Mouse (Mus musculus) spleen, adult 2 months (tissue): ENCODE measurements around the gene Anks3. TPM values are rescaled to one million over a fixed set of nuclear protein-coding genes. Genes with fewer than 3 reads are reported as not detected.

ENCODE experiments used
- DNase-seq, 2 experiments: peaks; one replicate each; pipeline versions ENCODE4 v3.0.0 to v3.0.0-alpha.2; 2012 to 2021; ENCODE audit warnings: low spot score in 2 of 2, low read depth in 1 of 2
- H3K27ac ChIP-seq: fragments of 200-500 bp; 2 replicates; pipeline ENCODE4 v1.5.1; 2012; ENCODE audit warnings: low read length, inconsistent platforms; ENCODE audit not compliant: insufficient read depth
- H3K27me3 ChIP-seq: fragments of 200-500 bp; 2 replicates; pipeline ENCODE4 v1.6.1; 2012; ENCODE audit warnings: mild to moderate bottlenecking, moderate library complexity, low read length, inconsistent platforms; ENCODE audit not compliant: control insufficient read depth, insufficient read depth
- H3K36me3 ChIP-seq: fragments of 200-500 bp; 2 replicates; pipeline ENCODE4 v1.6.1; 2012; ENCODE audit warnings: mild to moderate bottlenecking, low read length, inconsistent platforms; ENCODE audit not compliant: control insufficient read depth, insufficient read depth
- H3K4me1 ChIP-seq: fragments of 200-500 bp; 2 replicates; pipeline ENCODE4 v1.6.1; 2011; ENCODE audit warnings: inconsistent platforms; ENCODE audit not compliant: control insufficient read depth, insufficient read depth, insufficient read length
- H3K4me3 ChIP-seq: fragments of 200-500 bp; 2 replicates; pipeline ENCODE4 v1.5.1; 2011; ENCODE audit warnings: mild to moderate bottlenecking, inconsistent platforms; ENCODE audit not compliant: insufficient read depth, insufficient read length; ENCODE audit errors: extremely low read depth
- CTCF ChIP-seq: fragments of 200-500 bp; IDR thresholded peaks from 2 replicates; pipeline ENCODE4 v1.5.1; 2011; ENCODE audit warnings: mild to moderate bottlenecking, inconsistent platforms; ENCODE audit not compliant: insufficient read depth, insufficient read length, insufficient replicate concordance; ENCODE audit errors: extremely low read depth
- POLR2A ChIP-seq: fragments of 200-500 bp; IDR thresholded peaks from 2 replicates; pipeline ENCODE4 v1.6.1; 2011; ENCODE audit warnings: low read depth, low read length, inconsistent platforms
- WGBS: fragments of 180-500 bp; shearing (Covaris S2); methylation state at CpG from one replicate; pipeline ENCODE4 v1.1.7; 2018; 5-methylcytosine and 5-hydroxymethylcytosine counted together
- polyA plus RNA-seq: library from polyadenylated mRNA; depleted of rRNA; stranded (reverse); fragments of >200 nt; gene quantifications from 2 replicates; pipeline ENCODE4 v1.2.3, GENCODE M21; 2012

The Anks3 gene
- polyA plus RNA-seq, 1 experiment: 51.5 TPM

GRCm38 (mm10) chr16:4965392-4966129, 1.6 kb upstream of the Anks3 start:
- TF ChIP-seq CTCF (no peak), POLR2A (no peak)
- Histone ChIP-seq H3K36me3 (no peaks in the 10 kb centered on the region), H3K27me3 (no peaks in the 10 kb centered on the region), H3K27ac (no peak overlapping the region), H3K4me3 (no peak overlapping the region), H3K4me1 (peaks cover 22% of the 10 kb centered on the region; the same call in 1 of the 2 replicates)
- 92% methylated on average over 8 of the region's 8 CpGs for WGBS
- no peak for DNase-seq

- Histone ChIP-seq H3K4me1 (peaks cover 26% of the 10 kb centered on the region; the same call in 1 of the 2 replicates), H3K27me3 (no peaks in the 10 kb centered on the region)
- TF ChIP-seq POLR2A (no peak), CTCF (no peak)
These were observed 856 bp upstream of the Anks3 start for GRCm38 (mm10) chr16:4964731-4965391.

GRCm38 (mm10) chr16:4963346-4963745, 659 bp downstream of the Anks3 start:
- TF ChIP-seq CTCF (no peak), POLR2A (no peak)
- no peak for DNase-seq
- Histone ChIP-seq H3K27me3 (no peaks in the 10 kb centered on the region), H3K27ac (no peak overlapping the region), H3K36me3 (no peaks in the 10 kb centered on the region), H3K4me1 (peaks cover 14% of the 10 kb centered on the region; the same call in 1 of the 2 replicates), H3K4me3 (peak overlapping the region; percentile 19)
- WGBS: 42% methylated on average over 9 of the region's 9 CpGs

More at GRCm38 (mm10) chr16:4964731-4965391, 856 bp upstream of the Anks3 start:
- WGBS: 8% methylated on average over 13 of the region's 13 CpGs
- no peaks in the 10 kb centered on the region for H3K36me3 ChIP-seq
- DNase-seq: no peak
- H3K27ac ChIP-seq: peak overlapping the region; percentile 65
- H3K4me3 ChIP-seq: peak overlapping the region; percentile 81

- TF ChIP-seq POLR2A (no peak), CTCF (no peak)
- 68% methylated on average over 8 of the region's 8 CpGs for WGBS
- DNase-seq: no peak
- no peak overlapping the region for H3K4me3 ChIP-seq
- peaks cover 5% of the 10 kb centered on the region for H3K36me3 ChIP-seq
- peaks cover 11% of the 10 kb centered on the region; the same call in 1 of the 2 replicates for H3K4me1 ChIP-seq
- H3K27ac ChIP-seq: no peak overlapping the region
- no peaks in the 10 kb centered on the region for H3K27me3 ChIP-seq
These were observed 3.7 kb downstream of the Anks3 start for GRCm38 (mm10) chr16:4960260-4960659.

GRCm38 (mm10) chr16:4957446-4957845, 6.6 kb downstream of the Anks3 start:
- Histone ChIP-seq H3K4me3 (no peak overlapping the region), H3K27me3 (no peaks in the 10 kb centered on the region), H3K4me1 (peaks cover 4% of the 10 kb centered on the region; the same call in 1 of the 2 replicates), H3K36me3 (peaks cover 26% of the 10 kb centered on the region), H3K27ac (no peak overlapping the region)
- DNase-seq: no peak
- no peak for TF ChIP-seq CTCF
- TF ChIP-seq POLR2A: no peak
- 85% methylated on average over 3 of the region's 3 CpGs for WGBS

- DNase-seq: no peak
- Histone ChIP-seq H3K4me1 (peaks cover 4% of the 10 kb centered on the region; the same call in 1 of the 2 replicates), H3K4me3 (no peak overlapping the region), H3K27ac (no peak overlapping the region), H3K27me3 (no peaks in the 10 kb centered on the region), H3K36me3 (peaks cover 28% of the 10 kb centered on the region)
- 77% methylated on average over 3 of the region's 3 CpGs for WGBS
- TF ChIP-seq CTCF (no peak), POLR2A (no peak)
These were observed 7.4 kb downstream of the Anks3 start for GRCm38 (mm10) chr16:4956609-4957008.
